1 mouse cellular context compared by ENCODE assay signal in genomic region chr8:46551029-46551428, GRCm38 (mm10).
TF ChIP-seq lines count a peak whose summit lies in the region.

No protein-coding gene starts in this region.

TF ChIP-seq in MEL, 35 proteins besides CTCF, POLR2A, EP300 and RAD21 (continued from another document):
- TF ChIP-seq TAL1 (IDR thresholded peaks at IDR 0.05; ENCODE audit: low read length), result no peak
